Mouse (Mus musculus): Measurements from ENCODE around the gene Mkln1. TPM values are rescaled to one million over a fixed set of nuclear protein-coding genes. Genes with fewer than 3 reads are reported as not detected.

The Mkln1 gene
- polyA plus RNA-seq, 1 experiment from 2014 or later = 208 TPM

GRCm38 (mm10) chr6:31370550-31371061 is 27.9 kb upstream of the Mkln1 start:
- 50% methylated on average over 14 of the region's 14 CpGs for WGBS
- Histone ChIP-seq H3K27me3 (ENCODE audit: control insufficient read depth, insufficient read depth, low read length) (no peaks in the 10 kb centered on the region), H3K4me3 (ENCODE audit: low read depth, low read length) (no peak overlapping the region), H3K9me3 (ENCODE audit: control insufficient read depth, low read length) (no peaks in the 10 kb centered on the region), H3K27ac (ENCODE audit: low read depth, low read length) (no peak overlapping the region), H3K9ac (ENCODE audit: low read length) (no peak overlapping the region), H3K4me1 (ENCODE audit: control insufficient read depth, insufficient read depth, low read length) (no peaks in the 10 kb centered on the region), H3K4me2 (ENCODE audit: low read depth) (no peak overlapping the region), H3K36me3 (ENCODE audit: control insufficient read depth, insufficient read depth, low read length) (no peaks in the 10 kb centered on the region)
- ATAC-seq (ENCODE audit: insufficient read depth, low FRiP score, low TSS enrichment) (no peak), DNase-seq (ENCODE audit: low spot score) (no peak)

GRCm38 (mm10) chr6:31371140-31371539 is 27.4 kb upstream of the Mkln1 start:
- Histone ChIP-seq H3K27me3 (ENCODE audit: control insufficient read depth, insufficient read depth, low read length) (no peaks in the 10 kb centered on the region), H3K9ac (ENCODE audit: low read length) (no peak overlapping the region), H3K4me3 (ENCODE audit: low read depth, low read length) (no peak overlapping the region), H3K4me2 (ENCODE audit: low read depth) (no peak overlapping the region), H3K4me1 (ENCODE audit: control insufficient read depth, insufficient read depth, low read length) (no peaks in the 10 kb centered on the region), H3K27ac (ENCODE audit: low read depth, low read length) (no peak overlapping the region), H3K36me3 (ENCODE audit: control insufficient read depth, insufficient read depth, low read length) (no peaks in the 10 kb centered on the region), H3K9me3 (ENCODE audit: control insufficient read depth, low read length) (no peaks in the 10 kb centered on the region)
- DNase-seq (ENCODE audit: low spot score) (no peak), ATAC-seq (ENCODE audit: insufficient read depth, low FRiP score, low TSS enrichment) (no peak)
- WGBS = 84% methylated on average over 3 of the region's 3 CpGs

GRCm38 (mm10) chr6:31372620-31373019 is 25.9 kb upstream of the Mkln1 start:
- Histone ChIP-seq H3K4me2 (ENCODE audit: low read depth) (no peak overlapping the region), H3K27ac (ENCODE audit: low read depth, low read length) (no peak overlapping the region), H3K4me3 (ENCODE audit: low read depth, low read length) (no peak overlapping the region), H3K27me3 (ENCODE audit: control insufficient read depth, insufficient read depth, low read length) (no peaks in the 10 kb centered on the region), H3K9ac (ENCODE audit: low read length) (no peak overlapping the region), H3K9me3 (ENCODE audit: control insufficient read depth, low read length) (no peaks in the 10 kb centered on the region), H3K36me3 (ENCODE audit: control insufficient read depth, insufficient read depth, low read length) (no peaks in the 10 kb centered on the region), H3K4me1 (ENCODE audit: control insufficient read depth, insufficient read depth, low read length) (no peaks in the 10 kb centered on the region)
- WGBS = 43% methylated on average over 3 of the region's 3 CpGs
- no peak for ATAC-seq (ENCODE audit: insufficient read depth, low FRiP score, low TSS enrichment)
- DNase-seq (ENCODE audit: low spot score) = no peak

GRCm38 (mm10) chr6:31373084-31373673 is 25.4 kb upstream of the Mkln1 start:
- H3K9me3 ChIP-seq (ENCODE audit: control insufficient read depth, low read length) = no peaks in the 10 kb centered on the region
- no peak overlapping the region for H3K27ac ChIP-seq (ENCODE audit: low read depth, low read length)
- no peak for ATAC-seq (ENCODE audit: insufficient read depth, low FRiP score, low TSS enrichment)
- no peaks in the 10 kb centered on the region for H3K27me3 ChIP-seq (ENCODE audit: control insufficient read depth, insufficient read depth, low read length)
- H3K4me3 ChIP-seq (ENCODE audit: low read depth, low read length) = no peak overlapping the region
- H3K36me3 ChIP-seq (ENCODE audit: control insufficient read depth, insufficient read depth, low read length) = no peaks in the 10 kb centered on the region
- H3K9ac ChIP-seq (ENCODE audit: low read length) = no peak overlapping the region
- DNase-seq (ENCODE audit: low spot score) = no peak
- no peak overlapping the region for H3K4me2 ChIP-seq (ENCODE audit: low read depth)
- no peaks in the 10 kb centered on the region for H3K4me1 ChIP-seq (ENCODE audit: control insufficient read depth, insufficient read depth, low read length)
- 93% methylated on average over 6 of the region's 6 CpGs for WGBS

- Histone ChIP-seq H3K27me3 (ENCODE audit: control insufficient read depth, insufficient read depth, low read length) (no peaks in the 10 kb centered on the region), H3K4me2 (ENCODE audit: low read depth) (no peak overlapping the region), H3K9me3 (ENCODE audit: control insufficient read depth, low read length) (no peaks in the 10 kb centered on the region), H3K4me1 (ENCODE audit: control insufficient read depth, insufficient read depth, low read length) (no peaks in the 10 kb centered on the region), H3K36me3 (ENCODE audit: control insufficient read depth, insufficient read depth, low read length) (no peaks in the 10 kb centered on the region), H3K27ac (ENCODE audit: low read depth, low read length) (no peak overlapping the region), H3K4me3 (ENCODE audit: low read depth, low read length) (no peak overlapping the region), H3K9ac (ENCODE audit: low read length) (no peak overlapping the region)
- DNase-seq (ENCODE audit: low spot score) = no peak
- WGBS = 87% methylated on average over 7 of the region's 7 CpGs
- no peak for ATAC-seq (ENCODE audit: insufficient read depth, low FRiP score, low TSS enrichment)
Observed at GRCm38 (mm10) chr6:31382989-31383388, 15.5 kb upstream of the Mkln1 start.

GRCm38 (mm10) chr6:31384794-31385193 is 13.7 kb upstream of the Mkln1 start:
- H3K9me3 ChIP-seq (ENCODE audit: control insufficient read depth, low read length) = no peaks in the 10 kb centered on the region
- no peak overlapping the region for H3K4me2 ChIP-seq (ENCODE audit: low read depth)
- H3K4me3 ChIP-seq (ENCODE audit: low read depth, low read length) = no peak overlapping the region
- 84% methylated on average over 5 of the region's 5 CpGs for WGBS
- H3K4me1 ChIP-seq (ENCODE audit: control insufficient read depth, insufficient read depth, low read length) = no peaks in the 10 kb centered on the region
- H3K27me3 ChIP-seq (ENCODE audit: control insufficient read depth, insufficient read depth, low read length) = no peaks in the 10 kb centered on the region
- no peak overlapping the region for H3K9ac ChIP-seq (ENCODE audit: low read length)
- H3K36me3 ChIP-seq (ENCODE audit: control insufficient read depth, insufficient read depth, low read length) = no peaks in the 10 kb centered on the region
- H3K27ac ChIP-seq (ENCODE audit: low read depth, low read length) = no peak overlapping the region
- ATAC-seq (ENCODE audit: insufficient read depth, low FRiP score, low TSS enrichment) (no peak), DNase-seq (ENCODE audit: low spot score) (no peak)

- Histone ChIP-seq H3K27me3 (ENCODE audit: control insufficient read depth, insufficient read depth, low read length) (no peaks in the 10 kb centered on the region), H3K4me3 (ENCODE audit: low read depth, low read length) (no peak overlapping the region), H3K4me1 (ENCODE audit: control insufficient read depth, insufficient read depth, low read length) (no peaks in the 10 kb centered on the region), H3K36me3 (ENCODE audit: control insufficient read depth, insufficient read depth, low read length) (no peaks in the 10 kb centered on the region), H3K27ac (ENCODE audit: low read depth, low read length) (no peak overlapping the region), H3K9ac (ENCODE audit: low read length) (no peak overlapping the region), H3K4me2 (ENCODE audit: low read depth) (no peak overlapping the region), H3K9me3 (ENCODE audit: control insufficient read depth, low read length) (no peaks in the 10 kb centered on the region)
- DNase-seq (ENCODE audit: low spot score) (no peak), ATAC-seq (ENCODE audit: insufficient read depth, low FRiP score, low TSS enrichment) (no peak)
- WGBS = 93% methylated on average over 10 of the region's 10 CpGs
Observed at GRCm38 (mm10) chr6:31385281-31386145, 13.0 kb upstream of the Mkln1 start.

GRCm38 (mm10) chr6:31389716-31390115 is 8.8 kb upstream of the Mkln1 start:
- DNase-seq (ENCODE audit: low spot score) (no peak), ATAC-seq (ENCODE audit: insufficient read depth, low FRiP score, low TSS enrichment) (no peak)
- Histone ChIP-seq H3K27ac (ENCODE audit: low read depth, low read length) (no peak overlapping the region), H3K36me3 (ENCODE audit: control insufficient read depth, insufficient read depth, low read length) (no peaks in the 10 kb centered on the region), H3K9ac (ENCODE audit: low read length) (no peak overlapping the region), H3K4me1 (ENCODE audit: control insufficient read depth, insufficient read depth, low read length) (no peaks in the 10 kb centered on the region), H3K9me3 (ENCODE audit: control insufficient read depth, low read length) (no peaks in the 10 kb centered on the region), H3K27me3 (ENCODE audit: control insufficient read depth, insufficient read depth, low read length) (no peaks in the 10 kb centered on the region), H3K4me3 (ENCODE audit: low read depth, low read length) (no peak overlapping the region), H3K4me2 (ENCODE audit: low read depth) (no peak overlapping the region)
- WGBS = 90% methylated on average over 6 of the region's 6 CpGs

All from neural tube, embryonic 11.5 days (tissue).